Mouse (Mus musculus) hindbrain, embryonic 13.5 days (tissue): ENCODE data around the gene Bloc1s4. TPM values are rescaled to one million over a fixed set of nuclear protein-coding genes. Genes with fewer than 3 reads are reported as not detected.

Experiments
- ATAC-seq: fragments of 200-750 bp; cut with Nextera tagmentation; 2 replicates; pipeline ENCODE4 v1.8.0; 2017; ENCODE audit warnings: moderate TSS enrichment; ENCODE audit not compliant: low FRiP score
- H3K27ac ChIP-seq: fragments of 300-500 bp; sonication (generic); 2 replicates; pipeline ENCODE4 v1.5.1; 2015; ENCODE audit warnings: inconsistent platforms, mild to moderate bottlenecking, moderate library complexity
- H3K27me3 ChIP-seq: fragments of 300-500 bp; sonication (generic); 2 replicates; pipeline ENCODE4 v1.6.1; 2015; ENCODE audit warnings: mild to moderate bottlenecking, inconsistent platforms
- H3K36me3 ChIP-seq: fragments of 300-500 bp; sonication (generic); 2 replicates; pipeline ENCODE4 v1.6.1; 2015; ENCODE audit warnings: mild to moderate bottlenecking, inconsistent platforms
- H3K4me1 ChIP-seq: fragments of 300-500 bp; sonication (generic); replicated peaks from 2 replicates; pipeline ENCODE4 v1.6.1; 2015; ENCODE audit warnings: inconsistent platforms
- H3K4me2 ChIP-seq: fragments of 300-500 bp; sonication (generic); 2 replicates; pipeline ENCODE4 v1.6.1; 2015; ENCODE audit warnings: inconsistent platforms, mild to moderate bottlenecking, moderate library complexity
- H3K4me3 ChIP-seq: fragments of 300-500 bp; sonication (generic); 2 replicates; pipeline ENCODE4 v1.5.1; 2015; ENCODE audit warnings: mild to moderate bottlenecking, inconsistent platforms
- H3K9ac ChIP-seq: fragments of 300-500 bp; sonication (generic); 2 replicates; pipeline ENCODE4 v1.6.1; 2015; ENCODE audit warnings: mild to moderate bottlenecking, inconsistent platforms
- H3K9me3 ChIP-seq: fragments of 300-500 bp; sonication (generic); 2 replicates; pipeline ENCODE4 v1.6.1; 2016; ENCODE audit warnings: inconsistent platforms
- WGBS: fragments of 180-500 bp; shearing (Covaris S2); methylation state at CpG from one replicate; pipeline ENCODE4 v1.1.7; 2015; 5-methylcytosine and 5-hydroxymethylcytosine counted together
- polyA plus RNA-seq: library from polyadenylated mRNA; unstranded; fragments of >200 nt; fragmentation: Nextera tagmentation; extraction: Ambion mirVana; gene quantifications from 2 replicates; pipeline ENCODE4 v1.2.1, GENCODE M21; 2015

Gene Bloc1s4
- polyA plus RNA-seq, 1 experiment from 2014 or later = 27.1 TPM

DNA sequence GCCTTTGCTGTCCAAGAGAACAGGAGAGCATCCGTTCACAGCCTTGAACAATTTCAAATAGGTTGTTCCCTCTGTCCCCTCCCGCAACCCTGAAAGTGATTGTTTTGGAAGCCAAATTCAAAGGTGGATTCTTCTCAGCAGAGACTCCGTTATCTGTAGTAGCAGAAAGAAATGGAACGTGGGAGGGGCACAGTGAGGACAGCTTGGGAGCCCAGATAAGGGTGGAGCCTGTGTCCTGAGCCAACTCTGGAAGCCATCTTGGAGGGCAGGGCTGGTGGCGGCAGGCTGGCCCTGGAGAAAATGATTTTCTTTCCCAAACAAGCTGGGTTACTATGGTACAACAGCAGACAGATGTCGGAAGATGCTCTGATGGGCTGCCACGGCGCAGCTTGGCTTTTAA lies 12.4 kb downstream of the Bloc1s4 start:
- no peak for ATAC-seq
- Histone ChIP-seq H3K4me3 (no peak overlapping the region), H3K27me3 (0 out of 2 replicates have a peak, but pooled peaks cover 4% of the 10 kb centered on the region), H3K4me2 (no peak overlapping the region), H3K9ac (no peak overlapping the region), H3K36me3 (no peaks in the 10 kb centered on the region), H3K4me1 (no peaks in the 10 kb centered on the region), H3K27ac (no peak overlapping the region), H3K9me3 (no peaks in the 10 kb centered on the region)
- 80% methylated on average over 8 of the region's 8 CpGs for WGBS

DNA sequence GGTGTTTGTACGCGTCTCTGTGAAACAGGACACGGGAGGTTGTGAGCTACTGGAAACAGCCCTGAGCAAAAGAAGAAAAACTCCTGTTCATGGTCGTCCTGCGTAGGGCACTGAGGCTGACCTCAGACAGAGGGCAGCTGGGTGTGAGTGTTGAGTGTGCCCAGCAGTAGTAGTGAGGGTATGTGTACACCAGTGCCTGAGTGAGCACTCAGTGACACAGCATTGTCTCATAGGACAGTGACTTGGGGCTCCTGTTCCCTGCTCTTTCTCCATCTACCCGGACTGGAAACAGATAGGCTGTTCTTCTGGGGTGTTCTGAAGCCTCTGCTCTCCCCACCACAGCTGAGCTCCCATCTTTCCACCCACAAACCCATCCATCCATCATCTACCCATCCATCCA lies 13.3 kb downstream of the Bloc1s4 start:
- 91% methylated on average over 6 of the region's 6 CpGs for WGBS
- Histone ChIP-seq H3K4me3 (no peak overlapping the region), H3K4me2 (no peak overlapping the region), H3K27ac (no peak overlapping the region), H3K27me3 (0 out of 2 replicates have a peak, but pooled peaks cover 4% of the 10 kb centered on the region), H3K4me1 (no peaks in the 10 kb centered on the region), H3K36me3 (no peaks in the 10 kb centered on the region), H3K9me3 (no peaks in the 10 kb centered on the region), H3K9ac (no peak overlapping the region)
- ATAC-seq = no peak

DNA sequence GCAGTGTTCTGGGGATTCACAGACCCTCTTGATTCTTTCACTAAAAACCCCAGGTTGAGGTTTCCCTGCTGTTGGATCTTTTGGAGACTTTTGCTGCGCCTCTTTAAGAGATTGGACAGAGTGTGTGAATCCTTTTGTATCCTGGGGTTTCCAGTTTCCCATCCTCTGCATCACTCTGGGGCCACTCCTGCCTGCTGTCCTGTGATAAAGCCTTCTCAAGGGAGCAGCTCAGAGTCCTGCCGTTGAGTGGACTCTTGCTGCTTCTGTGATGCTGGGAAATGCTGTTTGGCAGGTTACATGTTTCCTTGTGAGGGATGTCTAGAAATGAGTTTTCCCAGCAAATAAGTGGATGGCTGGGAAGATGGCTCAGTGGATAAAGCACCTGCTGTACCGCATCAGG lies 15.0 kb downstream of the Bloc1s4 start:
- WGBS = 78% methylated on average over 3 of the region's 3 CpGs
- H3K9me3 ChIP-seq = no peaks in the 10 kb centered on the region
- H3K4me2 ChIP-seq = no peak overlapping the region
- no peak overlapping the region for H3K27ac ChIP-seq
- 0 out of 2 replicates have a peak, but pooled peaks cover 4% of the 10 kb centered on the region for H3K27me3 ChIP-seq
- H3K9ac ChIP-seq = no peak overlapping the region
- no peak for ATAC-seq
- H3K36me3 ChIP-seq = no peaks in the 10 kb centered on the region
- no peak overlapping the region for H3K4me3 ChIP-seq
- no peaks in the 10 kb centered on the region for H3K4me1 ChIP-seq

DNA sequence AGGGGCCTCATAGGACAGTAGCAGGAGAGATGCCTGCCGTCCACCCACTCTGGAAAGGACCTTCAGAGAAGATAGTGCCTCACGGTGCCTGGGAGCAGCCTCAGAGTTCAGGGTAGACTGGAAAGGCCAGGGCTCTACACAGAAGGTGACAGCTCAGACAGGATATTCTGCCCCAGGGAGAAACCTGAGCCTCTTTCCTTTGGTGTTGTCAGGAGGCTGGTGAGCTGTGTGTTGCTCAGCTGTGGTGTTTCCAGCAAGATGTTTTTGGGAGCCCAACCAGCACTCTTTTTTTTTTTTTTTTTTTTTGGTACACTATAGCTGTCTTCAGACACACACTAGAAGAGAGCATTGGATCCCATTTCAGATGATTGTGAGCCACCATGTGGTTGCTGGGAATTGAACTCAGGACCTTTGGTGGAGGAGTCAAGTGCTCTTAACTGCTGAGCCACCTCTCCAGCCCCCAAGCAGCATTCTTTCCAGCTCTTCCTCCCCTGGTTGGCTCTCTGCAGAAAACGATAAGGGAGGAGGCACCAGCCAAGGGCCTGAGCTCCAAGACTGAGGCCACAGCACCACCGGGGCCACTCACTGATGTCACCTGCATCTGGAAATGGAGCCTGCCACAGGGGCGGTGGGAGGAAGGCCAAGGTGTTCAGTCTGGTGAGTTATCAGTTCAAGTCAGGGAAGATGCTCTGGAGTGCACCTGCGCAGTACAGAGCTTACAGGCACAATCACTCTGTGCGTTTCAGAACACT lies 16.4 kb downstream of the Bloc1s4 start:
- ATAC-seq = no peak
- Histone ChIP-seq H3K27me3 (0 out of 2 replicates have a peak, but pooled peaks cover 4% of the 10 kb centered on the region), H3K4me2 (no peak overlapping the region), H3K36me3 (no peaks in the 10 kb centered on the region), H3K9me3 (no peaks in the 10 kb centered on the region), H3K9ac (no peak overlapping the region), H3K4me1 (no peaks in the 10 kb centered on the region), H3K4me3 (no peak overlapping the region), H3K27ac (no peak overlapping the region)
- 79% methylated on average over 7 of the region's 7 CpGs for WGBS

DNA sequence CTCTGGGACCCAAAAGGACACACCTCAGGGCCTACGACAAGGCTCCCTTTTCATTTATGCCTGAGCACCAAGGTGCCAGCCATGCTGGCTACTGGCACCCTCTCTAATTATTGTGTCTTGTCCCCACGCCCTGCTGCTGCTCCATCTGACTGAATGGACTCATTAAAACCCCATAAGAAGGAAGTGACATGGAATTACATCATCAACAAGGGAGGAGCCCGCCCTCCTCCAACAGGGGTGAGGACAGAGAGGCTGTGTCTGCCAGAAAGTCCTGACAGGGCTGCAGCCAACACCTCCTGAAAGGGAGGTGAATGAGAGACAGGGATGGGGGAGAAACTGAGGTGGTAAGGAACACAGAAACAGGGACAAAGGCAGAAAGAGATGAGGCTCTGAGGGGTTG lies 17.8 kb downstream of the Bloc1s4 start:
- no peak for ATAC-seq
- no peak overlapping the region for H3K4me3 ChIP-seq
- H3K27ac ChIP-seq = no peak overlapping the region
- no peaks in the 10 kb centered on the region for H3K36me3 ChIP-seq
- WGBS = 58% methylated on average over 3 of the region's 3 CpGs
- no peak overlapping the region for H3K9ac ChIP-seq
- no peak overlapping the region for H3K4me2 ChIP-seq
- 0 out of 2 replicates have a peak, but pooled peaks cover 4% of the 10 kb centered on the region for H3K27me3 ChIP-seq
- no peaks in the 10 kb centered on the region for H3K9me3 ChIP-seq
- H3K4me1 ChIP-seq = no peaks in the 10 kb centered on the region

DNA sequence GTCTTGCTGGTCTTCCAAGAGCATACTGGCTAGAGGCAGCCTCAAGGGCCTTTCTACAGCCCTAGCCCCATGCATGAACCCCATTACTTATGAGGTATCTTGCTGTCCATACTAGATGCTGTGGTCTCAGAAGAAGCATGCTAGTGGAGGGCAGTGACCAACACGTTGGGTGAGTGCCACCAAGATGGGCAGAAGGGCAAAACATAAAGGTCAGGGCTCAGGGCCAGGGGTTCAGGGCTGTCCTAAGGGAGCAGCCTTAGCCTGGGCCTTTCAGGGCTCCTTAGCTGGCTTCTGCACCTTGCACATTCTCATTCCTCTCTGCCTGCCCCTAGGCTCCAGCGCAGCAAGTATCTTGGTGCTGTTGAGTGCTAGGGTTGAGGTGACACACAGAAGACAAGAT lies 18.5 kb downstream of the Bloc1s4 start:
- Histone ChIP-seq H3K9ac (no peak overlapping the region), H3K4me3 (no peak overlapping the region), H3K27ac (no peak overlapping the region), H3K4me2 (no peak overlapping the region), H3K4me1 (no peaks in the 10 kb centered on the region), H3K9me3 (no peaks in the 10 kb centered on the region), H3K27me3 (0 out of 2 replicates have a peak, but pooled peaks cover 4% of the 10 kb centered on the region), H3K36me3 (no peaks in the 10 kb centered on the region)
- ATAC-seq = no peak
- WGBS = 95% methylated on average over 2 of the region's 2 CpGs

DNA sequence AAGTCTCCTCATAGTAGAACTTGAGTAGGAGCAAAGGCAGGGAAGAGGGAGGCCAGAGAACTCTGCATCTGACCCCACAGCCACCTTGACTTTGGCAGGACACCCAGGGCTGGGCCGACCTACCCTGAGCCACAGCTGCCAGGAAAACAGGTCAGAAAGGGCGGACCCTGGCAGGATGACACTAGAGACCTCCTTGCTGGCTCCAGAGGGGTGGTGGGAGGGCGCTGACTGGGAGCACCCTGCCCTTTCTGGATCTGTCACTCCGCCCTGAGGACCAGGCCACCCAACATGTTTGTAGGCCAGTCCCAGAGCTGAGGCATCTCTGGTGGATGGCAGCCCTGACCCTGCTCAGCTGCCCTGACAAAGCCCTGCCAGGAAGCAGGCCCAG lies 19.4 kb downstream of the Bloc1s4 start:
- 92% methylated on average over 4 of the region's 4 CpGs for WGBS
- ATAC-seq = no peak

DNA sequence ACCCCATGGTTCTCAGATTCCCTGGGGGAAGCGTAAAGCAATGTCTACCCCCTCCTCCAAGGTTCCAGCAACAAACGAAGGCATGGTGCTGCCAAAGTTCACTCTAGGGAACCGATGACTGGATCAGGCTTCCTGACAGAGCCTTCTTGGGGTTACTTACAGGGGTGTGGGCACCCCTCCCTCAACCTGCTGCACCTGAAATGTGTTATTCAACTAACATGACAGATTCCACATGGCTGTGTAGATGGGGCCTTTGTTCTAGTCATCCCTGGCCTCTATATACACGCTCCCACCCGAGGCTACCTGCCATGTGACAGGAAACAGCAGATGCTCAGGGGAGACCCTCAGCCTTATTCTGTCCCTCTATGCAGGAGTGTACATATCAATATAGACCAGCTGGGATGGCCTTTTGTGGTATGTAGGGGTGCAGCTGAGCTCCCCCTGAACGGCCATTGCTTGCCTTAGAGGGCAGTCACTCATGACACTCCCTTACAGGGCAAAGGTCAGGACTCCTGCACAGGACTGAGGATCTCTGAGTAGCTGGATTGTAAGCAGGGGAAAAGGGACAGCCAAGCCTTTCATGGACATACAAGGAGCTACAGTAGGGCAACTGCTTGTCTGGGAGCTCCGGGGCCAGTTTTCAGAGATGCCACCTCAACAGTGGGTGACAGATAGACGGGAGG lies 19.9 kb downstream of the Bloc1s4 start:
- no peak overlapping the region for H3K4me3 ChIP-seq
- no peaks in the 10 kb centered on the region for H3K9me3 ChIP-seq
- 0 out of 2 replicates have a peak, but pooled peaks cover 3% of the 10 kb centered on the region for H3K27me3 ChIP-seq
- WGBS = 79% methylated on average over 8 of the region's 8 CpGs
- no peak overlapping the region for H3K9ac ChIP-seq
- H3K4me1 ChIP-seq = no peaks in the 10 kb centered on the region
- no peak overlapping the region for H3K27ac ChIP-seq
- no peak for ATAC-seq
- H3K4me2 ChIP-seq = no peak overlapping the region
- H3K36me3 ChIP-seq = no peaks in the 10 kb centered on the region

More for the DNA sequence above, 19.4 kb downstream of the Bloc1s4 start:
- H3K4me3 ChIP-seq = no peak overlapping the region
- no peaks in the 10 kb centered on the region for H3K9me3 ChIP-seq
- no peak overlapping the region for H3K9ac ChIP-seq
- H3K36me3 ChIP-seq = no peaks in the 10 kb centered on the region
- no peak overlapping the region for H3K4me2 ChIP-seq
- no peak overlapping the region for H3K27ac ChIP-seq
- no peaks in the 10 kb centered on the region for H3K4me1 ChIP-seq
- H3K27me3 ChIP-seq = 0 out of 2 replicates have a peak, but pooled peaks cover 4% of the 10 kb centered on the region

DNA sequence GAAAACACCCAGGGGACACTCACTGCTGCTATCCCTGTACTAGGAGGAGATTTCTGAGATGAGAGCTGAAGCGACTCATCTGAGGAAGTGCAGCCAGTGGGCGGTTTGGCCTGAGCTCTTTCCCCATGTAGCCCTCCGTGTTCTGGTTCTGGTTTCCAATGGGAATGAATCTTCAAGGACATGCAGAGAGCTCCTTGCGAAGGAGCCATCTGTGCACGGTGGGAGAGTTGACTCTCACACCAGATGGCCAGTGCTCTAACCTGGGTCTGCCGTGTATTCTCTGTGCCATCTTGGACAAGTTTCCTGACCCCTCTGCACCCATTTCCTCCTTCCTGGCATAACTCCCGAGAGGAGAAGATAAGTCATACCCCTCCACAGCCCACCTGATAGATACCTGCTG lies 20.7 kb downstream of the Bloc1s4 start:
- no peaks in the 10 kb centered on the region for H3K9me3 ChIP-seq
- no peaks in the 10 kb centered on the region for H3K36me3 ChIP-seq
- H3K27ac ChIP-seq = no peak overlapping the region
- ATAC-seq = no peak
- H3K4me3 ChIP-seq = no peak overlapping the region
- H3K27me3 ChIP-seq = no peaks in the 10 kb centered on the region
- no peaks in the 10 kb centered on the region for H3K4me1 ChIP-seq
- H3K9ac ChIP-seq = no peak overlapping the region
- 79% methylated on average over 7 of the region's 7 CpGs for WGBS
- no peak overlapping the region for H3K4me2 ChIP-seq

DNA sequence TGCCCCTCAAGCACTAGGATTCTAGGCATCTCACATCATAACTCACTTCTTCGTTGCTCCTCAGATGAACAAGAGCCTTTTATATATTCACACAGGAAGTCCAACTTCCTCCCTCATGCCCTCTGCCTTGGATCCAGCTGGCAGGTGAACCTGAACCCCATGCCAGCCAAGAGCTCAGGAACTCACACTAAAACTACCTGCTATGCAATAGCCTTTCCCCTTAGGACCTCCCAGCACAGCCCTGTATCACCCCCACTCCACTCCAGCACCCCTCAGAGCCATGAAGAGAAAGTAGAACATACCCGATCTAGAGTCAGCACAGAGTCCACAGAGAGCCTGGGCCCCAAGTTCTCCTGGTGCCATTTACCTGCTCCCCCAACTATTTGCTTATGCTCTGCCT lies 21.3 kb downstream of the Bloc1s4 start:
- no peak overlapping the region for H3K4me3 ChIP-seq
- H3K27me3 ChIP-seq = no peaks in the 10 kb centered on the region
- no peaks in the 10 kb centered on the region for H3K36me3 ChIP-seq
- H3K4me2 ChIP-seq = no peak overlapping the region
- no peaks in the 10 kb centered on the region for H3K4me1 ChIP-seq
- no peak overlapping the region for H3K27ac ChIP-seq
- no peaks in the 10 kb centered on the region for H3K9me3 ChIP-seq
- 72% methylated on average over 2 of the region's 2 CpGs for WGBS
- H3K9ac ChIP-seq = no peak overlapping the region
- ATAC-seq = no peak

DNA sequence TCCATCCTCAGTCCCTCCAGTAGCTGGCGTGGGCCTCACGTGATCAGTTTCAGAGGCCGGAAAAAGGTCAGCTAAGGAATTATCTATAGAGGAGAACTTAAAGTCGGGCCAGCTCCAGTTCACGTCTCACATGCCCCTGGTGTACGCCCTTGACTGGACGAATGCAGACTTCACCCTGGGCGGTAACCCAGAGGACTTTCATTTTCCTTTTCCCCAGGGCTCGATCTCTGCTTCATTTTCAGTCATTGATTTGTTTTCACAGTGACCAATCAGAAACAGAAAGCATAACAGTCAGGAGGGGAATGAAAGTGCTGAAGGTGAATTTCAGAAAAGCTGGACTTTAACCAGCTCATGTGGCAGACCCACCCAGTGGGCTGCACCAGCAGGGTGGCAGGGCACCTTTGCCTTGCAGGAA lies 22.1 kb downstream of the Bloc1s4 start:
- Histone ChIP-seq H3K27ac (no peak overlapping the region), H3K4me1 (no peaks in the 10 kb centered on the region), H3K9me3 (no peaks in the 10 kb centered on the region), H3K36me3 (no peaks in the 10 kb centered on the region), H3K9ac (no peak overlapping the region), H3K4me2 (no peak overlapping the region), H3K4me3 (no peak overlapping the region), H3K27me3 (no peaks in the 10 kb centered on the region)
- 73% methylated on average over 9 of the region's 9 CpGs for WGBS
- ATAC-seq = no peak

DNA sequence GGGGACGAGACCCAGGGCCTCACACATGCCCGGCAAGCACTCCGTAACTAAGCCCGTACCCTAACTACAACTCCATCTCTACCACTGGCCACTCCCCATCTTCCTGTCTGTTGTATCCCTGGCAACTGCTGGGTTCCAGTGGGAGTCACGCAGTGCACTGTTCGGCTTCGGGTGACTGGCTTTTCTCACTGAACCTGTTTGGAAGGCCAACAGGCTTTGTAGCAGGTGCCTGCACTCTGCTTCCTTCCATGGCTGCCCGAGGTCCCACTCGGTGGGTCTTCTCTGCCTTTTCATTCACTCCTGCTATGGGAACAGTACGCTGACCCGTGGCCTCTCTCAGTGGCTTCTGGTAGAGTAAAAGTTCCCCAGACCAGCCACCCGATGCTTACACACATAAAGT lies 22.6 kb downstream of the Bloc1s4 start:
- WGBS = 70% methylated on average over 12 of the region's 12 CpGs
- no peaks in the 10 kb centered on the region for H3K27me3 ChIP-seq

DNA sequence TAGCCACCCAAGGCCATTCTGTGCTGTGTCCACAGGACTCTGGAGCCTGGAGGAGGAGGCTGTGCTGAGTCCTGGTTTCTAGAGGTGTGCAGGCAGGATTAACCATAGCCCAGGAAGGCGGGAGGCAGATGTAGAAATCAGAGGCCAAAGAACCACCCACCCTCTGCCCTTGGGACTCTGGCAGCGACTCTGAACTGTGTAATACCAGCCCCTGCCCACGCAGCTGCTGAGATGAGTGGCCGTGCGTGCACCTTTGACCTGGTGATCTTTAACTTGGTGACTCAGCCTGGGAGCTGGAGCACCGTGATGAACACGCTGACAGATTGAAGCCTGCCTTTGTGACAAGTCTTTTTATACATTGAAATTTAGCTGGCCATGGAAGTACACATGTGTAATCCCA lies 24.2 kb downstream of the Bloc1s4 start:
- Histone ChIP-seq H3K4me2 (no peak overlapping the region), H3K4me1 (no peaks in the 10 kb centered on the region), H3K27me3 (no peaks in the 10 kb centered on the region), H3K4me3 (no peak overlapping the region), H3K36me3 (no peaks in the 10 kb centered on the region), H3K9me3 (no peaks in the 10 kb centered on the region), H3K9ac (no peak overlapping the region), H3K27ac (no peak overlapping the region)
- ATAC-seq = no peak
- WGBS = 78% methylated on average over 7 of the region's 7 CpGs

More for the DNA sequence above, 22.6 kb downstream of the Bloc1s4 start:
- H3K4me2 ChIP-seq = no peak overlapping the region
- ATAC-seq = no peak
- no peak overlapping the region for H3K4me3 ChIP-seq
- no peaks in the 10 kb centered on the region for H3K9me3 ChIP-seq
- no peak overlapping the region for H3K27ac ChIP-seq
- H3K4me1 ChIP-seq = no peaks in the 10 kb centered on the region
- H3K9ac ChIP-seq = no peak overlapping the region
- no peaks in the 10 kb centered on the region for H3K36me3 ChIP-seq
